Mouse (Mus musculus) myocyte (in vitro differentiated cells): Measurements from ENCODE around the gene Mlc1. TPM values are rescaled to one million over a fixed set of nuclear protein-coding genes. Genes with fewer than 3 reads are reported as not detected.

Experiments used
- H3K27me3 ChIP-seq: one replicate; pipeline ENCODE4 v1.6.1; 2011; ENCODE audit not compliant: control insufficient read depth, insufficient read depth, insufficient read length
- H3K36me3 ChIP-seq: one replicate; pipeline ENCODE4 v1.6.1; 2011; ENCODE audit not compliant: control insufficient read depth, insufficient read depth
- H3K4me2 ChIP-seq: one replicate; pipeline ENCODE4 v1.6.1; 2011; ENCODE audit warnings: low read depth, control low read depth
- H3K4me3 ChIP-seq: one replicate; pipeline ENCODE4 v1.5.1; 2011; ENCODE audit warnings: mild to moderate bottlenecking, control low read depth, moderate library complexity
- H3K79me2 ChIP-seq: one replicate; pipeline ENCODE4 v1.6.1; 2011; ENCODE audit not compliant: control insufficient read depth, insufficient read depth
- H3ac ChIP-seq: one replicate; pipeline ENCODE4 v1.6.1; 2011; ENCODE audit not compliant: control insufficient read depth, insufficient read length
- CEBPB ChIP-seq: IDR thresholded peaks from 2 replicates; pipeline ENCODE4 v1.6.1; 2011; ENCODE audit warnings: mild to moderate bottlenecking, moderate library complexity; ENCODE audit not compliant: poor library complexity, insufficient read depth, severe bottlenecking
- E2F4 ChIP-seq: IDR thresholded peaks from one replicate; pipeline ENCODE4 v1.6.1; 2011; ENCODE audit warnings: mild to moderate bottlenecking, control low read depth, moderate library complexity; ENCODE audit not compliant: insufficient read depth
- MAX ChIP-seq: IDR thresholded peaks from one replicate; pipeline ENCODE4 v1.6.1; 2011; ENCODE audit warnings: low read depth, mild to moderate bottlenecking, control low read depth
- MYOD1 ChIP-seq, 3 experiments: IDR thresholded peaks; one replicate each; pipeline ENCODE4 v1.6.1; 2011; ENCODE audit warnings: control low read depth in 2 of 3, low read depth in 2 of 3, mild to moderate bottlenecking in 2 of 3, moderate library complexity in 1 of 3; ENCODE audit not compliant: insufficient read length in 2 of 3, control insufficient read depth in 1 of 3
- MYOG ChIP-seq, 3 experiments: IDR thresholded peaks; one replicate each; pipeline ENCODE4 v1.6.1; 2011; ENCODE audit warnings: control low read depth in 2 of 3, low read depth in 2 of 3, mild to moderate bottlenecking in 2 of 3; ENCODE audit not compliant: insufficient read length in 2 of 3, control insufficient read depth in 1 of 3, insufficient read depth in 1 of 3
- POLR2A ChIP-seq: IDR thresholded peaks from one replicate; pipeline ENCODE4 v1.6.1; 2011; ENCODE audit warnings: low read depth, mild to moderate bottlenecking, control low read depth, moderate library complexity; ENCODE audit not compliant: insufficient read length
- POLR2AphosphoS2 ChIP-seq: IDR thresholded peaks from one replicate; pipeline ENCODE4 v1.6.1; 2011; ENCODE audit warnings: low read depth, control low read depth; ENCODE audit not compliant: insufficient read length
- REST ChIP-seq: IDR thresholded peaks from one replicate; pipeline ENCODE4 v1.6.1; 2011; ENCODE audit warnings: mild to moderate bottlenecking, control low read depth, moderate library complexity; ENCODE audit not compliant: insufficient read depth, insufficient read length
- SRF ChIP-seq: IDR thresholded peaks from one replicate; pipeline ENCODE4 v1.6.1; 2011; ENCODE audit warnings: low read depth; ENCODE audit not compliant: control insufficient read depth, insufficient read length
- TCF12 ChIP-seq: IDR thresholded peaks from one replicate; pipeline ENCODE4 v1.6.1; 2011; ENCODE audit warnings: mild to moderate bottlenecking, control low read depth; ENCODE audit not compliant: poor library complexity, insufficient read depth, severe bottlenecking
- TCF3 ChIP-seq: IDR thresholded peaks from one replicate; pipeline ENCODE4 v1.6.1; 2011; ENCODE audit warnings: low read depth, control low read depth; ENCODE audit not compliant: insufficient read length
- USF1 ChIP-seq: IDR thresholded peaks from one replicate; pipeline ENCODE4 v1.6.1; 2011; ENCODE audit warnings: low read depth, mild to moderate bottlenecking, control low read depth, moderate library complexity
- polyA plus RNA-seq: library from polyadenylated mRNA; unstranded; fragments of >200 nt; fragmentation: generic; extraction: Trizol; gene quantifications from one replicate; pipeline ENCODE4 v1.2.1, GENCODE M21; 2012; ENCODE audit warnings: missing spikeins

Gene Mlc1
- polyA plus RNA-seq, 1 experiment = not detected

DNA sequence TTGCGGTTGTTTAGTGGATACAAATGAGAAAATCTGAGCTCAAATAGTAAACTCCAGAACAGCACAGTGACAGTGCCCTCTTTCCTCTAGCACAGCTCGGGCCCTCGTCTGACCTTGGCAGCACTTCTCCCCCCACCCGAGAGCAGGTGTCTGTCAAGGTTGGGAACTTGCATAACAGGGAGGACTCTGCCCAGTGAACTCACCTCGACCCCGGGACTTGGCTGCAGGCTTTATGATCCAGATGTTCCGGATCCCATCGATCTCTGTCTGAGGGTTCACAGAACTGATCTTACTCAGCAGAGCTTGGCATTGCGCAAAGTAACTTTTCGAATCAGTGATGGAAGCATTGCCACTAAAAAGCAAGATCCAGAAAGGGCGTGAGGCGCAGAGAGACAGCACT lies 59.5 kb downstream of the Mlc1 start:
- Histone ChIP-seq H3K36me3 (no peaks in the 10 kb centered on the region), H3ac (no peak overlapping the region), H3K4me3 (no peak overlapping the region), H3K79me2 (no peaks in the 10 kb centered on the region), H3K4me2 (no peak overlapping the region), H3K27me3 (peaks cover 46% of the 10 kb centered on the region)
- no peak for TF ChIP-seq TCF3
- TF ChIP-seq POLR2A = no peak
- TF ChIP-seq REST = no peak
- TF ChIP-seq E2F4 = no peak
- no peak for TF ChIP-seq MAX
- no peak for TF ChIP-seq CEBPB
- no peak for TF ChIP-seq TCF12
- no peak for TF ChIP-seq MYOD1 (IDR thresholded peaks at IDR 0.05; ENCODE audit: control insufficient read depth in 1 of 3, insufficient read length in 2 of 3, low read depth in 2 of 3)
- TF ChIP-seq USF1 = no peak
- no peak for TF ChIP-seq SRF
- no peak for TF ChIP-seq POLR2AphosphoS2
- TF ChIP-seq MYOG (IDR thresholded peaks at IDR 0.05; ENCODE audit: control insufficient read depth in 1 of 3, insufficient read depth in 1 of 3, insufficient read length in 2 of 3, low read depth in 2 of 3) = no peak

DNA sequence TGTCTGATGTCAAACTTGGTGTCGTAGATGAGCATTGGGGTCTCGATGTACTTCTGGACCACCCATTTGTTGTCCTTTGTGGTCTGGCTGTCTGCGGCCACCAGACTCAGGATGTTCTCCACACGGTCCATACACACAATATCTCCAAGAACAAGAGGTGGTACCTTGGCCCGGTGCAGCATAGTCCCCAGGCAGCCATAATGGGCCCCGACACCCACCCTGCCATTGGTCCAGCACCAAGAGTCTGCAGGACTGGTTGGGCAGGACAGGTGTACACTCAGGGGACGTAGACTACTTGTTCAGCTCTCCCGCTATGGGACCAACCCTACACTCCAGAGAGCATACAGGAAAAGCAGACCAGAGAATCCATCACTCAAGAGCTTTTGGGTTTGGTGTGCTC lies 61.7 kb downstream of the Mlc1 start:
- Histone ChIP-seq H3K36me3 (no peaks in the 10 kb centered on the region), H3K79me2 (no peaks in the 10 kb centered on the region), H3K27me3 (peaks cover 53% of the 10 kb centered on the region), H3K4me3 (no peak overlapping the region), H3ac (no peak overlapping the region), H3K4me2 (no peak overlapping the region)
- TF ChIP-seq CEBPB = no peak
- no peak for TF ChIP-seq MAX
- TF ChIP-seq TCF3 = no peak
- TF ChIP-seq POLR2AphosphoS2 = no peak
- TF ChIP-seq SRF = no peak
- no peak for TF ChIP-seq POLR2A
- TF ChIP-seq MYOD1 (IDR thresholded peaks at IDR 0.05; ENCODE audit: control insufficient read depth in 1 of 3, insufficient read length in 2 of 3, low read depth in 2 of 3) = no peak
- TF ChIP-seq E2F4 = no peak

DNA sequence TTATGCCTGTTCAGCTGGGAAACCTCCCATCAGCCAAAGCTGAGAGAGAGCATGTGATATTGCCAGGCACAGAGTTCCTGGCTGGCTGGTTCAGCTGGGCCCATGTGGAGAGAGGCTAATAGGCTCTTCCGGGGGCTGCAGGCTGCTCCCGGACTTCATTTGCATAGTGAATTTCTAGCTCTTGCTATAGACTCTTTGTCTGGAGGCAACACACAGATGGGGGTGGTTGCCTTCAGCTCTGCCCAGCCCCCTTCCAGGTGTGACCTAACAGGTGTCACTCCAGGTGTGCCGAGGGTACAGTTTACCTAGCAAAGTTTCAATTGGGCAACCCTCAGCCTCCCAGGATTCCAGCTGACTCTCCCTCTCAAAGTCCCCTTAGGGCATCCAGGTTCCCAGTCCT lies 62.4 kb downstream of the Mlc1 start:
- Histone ChIP-seq H3K4me2 (no peak overlapping the region), H3K36me3 (no peaks in the 10 kb centered on the region), H3K79me2 (no peaks in the 10 kb centered on the region), H3K27me3 (peaks cover 48% of the 10 kb centered on the region), H3K4me3 (no peak overlapping the region), H3ac (no peak overlapping the region)
- TF ChIP-seq MYOD1 (IDR thresholded peaks at IDR 0.05; ENCODE audit: control insufficient read depth in 1 of 3, insufficient read length in 2 of 3, low read depth in 2 of 3) (no peak), MAX (no peak), E2F4 (no peak), USF1 (no peak), TCF12 (no peak), SRF (no peak), MYOG (IDR thresholded peaks at IDR 0.05; ENCODE audit: control insufficient read depth in 1 of 3, insufficient read depth in 1 of 3, insufficient read length in 2 of 3, low read depth in 2 of 3) (no peak), POLR2AphosphoS2 (no peak), CEBPB (no peak), TCF3 (no peak)

DNA sequence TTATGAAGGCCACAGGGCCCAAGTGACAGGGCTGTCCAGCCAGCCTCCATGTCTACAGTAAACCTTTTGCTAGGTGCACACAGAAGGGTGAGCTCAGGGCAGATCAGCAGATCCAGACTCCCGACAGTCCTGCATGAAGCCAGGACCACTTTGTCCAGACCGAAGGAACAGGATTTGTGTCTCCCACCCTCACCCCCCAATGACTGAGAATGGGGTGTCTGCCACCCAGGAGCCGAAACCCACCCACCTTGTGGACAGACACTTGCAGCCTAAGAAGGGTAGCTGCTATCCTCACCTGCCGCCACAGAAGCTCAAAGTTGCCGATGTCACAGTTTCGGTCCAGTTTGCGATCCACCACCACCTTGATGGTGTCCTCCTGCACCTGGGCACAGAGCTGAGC lies 63.8 kb downstream of the Mlc1 start:
- peaks cover 53% of the 10 kb centered on the region for H3K27me3 ChIP-seq
- H3ac ChIP-seq = no peak overlapping the region
- no peaks in the 10 kb centered on the region for H3K79me2 ChIP-seq
- TF ChIP-seq TCF12 = no peak
- TF ChIP-seq TCF3 = no peak
- no peak for TF ChIP-seq REST
- TF ChIP-seq CEBPB = no peak
- TF ChIP-seq E2F4 = no peak
- no peak for TF ChIP-seq POLR2AphosphoS2
- TF ChIP-seq USF1 = no peak
- no peak for TF ChIP-seq MYOD1 (IDR thresholded peaks at IDR 0.05; ENCODE audit: control insufficient read depth in 1 of 3, insufficient read length in 2 of 3, low read depth in 2 of 3)
- no peak for TF ChIP-seq SRF
- no peak for TF ChIP-seq MAX
- TF ChIP-seq MYOG (IDR thresholded peaks at IDR 0.05; ENCODE audit: control insufficient read depth in 1 of 3, insufficient read depth in 1 of 3, insufficient read length in 2 of 3, low read depth in 2 of 3) = no peak
- TF ChIP-seq POLR2A = no peak
- H3K4me3 ChIP-seq = no peak overlapping the region
- no peaks in the 10 kb centered on the region for H3K36me3 ChIP-seq
- H3K4me2 ChIP-seq = no peak overlapping the region

DNA sequence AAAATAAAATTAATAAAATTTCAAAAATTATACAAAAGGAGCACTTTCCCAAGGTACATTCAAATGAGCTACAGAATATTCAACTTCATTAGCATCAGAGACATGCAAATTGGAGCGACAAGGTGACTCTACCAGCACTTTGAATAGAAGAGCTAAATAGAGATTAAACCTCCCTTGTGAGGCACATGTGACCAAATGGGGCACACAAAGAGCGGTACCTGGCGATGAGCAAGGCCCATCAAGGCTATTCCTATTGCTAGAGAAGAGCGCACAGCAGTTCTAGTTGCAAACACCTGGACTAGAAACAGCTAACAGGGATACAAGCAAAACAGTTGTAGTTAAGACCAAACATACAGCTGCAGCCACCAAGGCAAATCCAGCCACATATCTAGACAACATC lies 72.5 kb downstream of the Mlc1 start:
- no peaks in the 10 kb centered on the region for H3K79me2 ChIP-seq

More for the DNA sequence above, 72.5 kb downstream of the Mlc1 start:
- peaks cover 38% of the 10 kb centered on the region for H3K27me3 ChIP-seq
- no peak overlapping the region for H3K4me2 ChIP-seq
- no peaks in the 10 kb centered on the region for H3K36me3 ChIP-seq
- no peak overlapping the region for H3ac ChIP-seq
- no peak overlapping the region for H3K4me3 ChIP-seq
- TF ChIP-seq USF1 (no peak), E2F4 (no peak), POLR2A (no peak), SRF (no peak), CEBPB (no peak), MAX (no peak), REST (no peak), TCF12 (no peak)

Other genes starting within 250 kb of the Mlc1 start
- 26.4 TPM for gene Brd1, start 244.8 kb downstream of the Mlc1 start, polyA plus RNA-seq
- gene Zbed4, start 227.3 kb downstream of the Mlc1 start, polyA plus RNA-seq = 9.5 TPM
- gene Alg12, start 159.7 kb downstream of the Mlc1 start, polyA plus RNA-seq = 15.0 TPM
- 49.3 TPM for gene Creld2, start 159.4 kb downstream of the Mlc1 start, polyA plus RNA-seq
- 26.9 TPM for gene Pim3, start 116.8 kb downstream of the Mlc1 start, polyA plus RNA-seq
- not detected for gene Ttll8, start 24.6 kb downstream of the Mlc1 start, polyA plus RNA-seq
- gene Mov10l1, start 3.9 kb upstream of the Mlc1 start, polyA plus RNA-seq = not detected
- gene Panx2, start 80.7 kb upstream of the Mlc1 start, polyA plus RNA-seq = not detected
- 68.2 TPM for gene Trabd, start 96.1 kb upstream of the Mlc1 start, polyA plus RNA-seq
- gene Selenoo, start 110.1 kb upstream of the Mlc1 start, polyA plus RNA-seq = 23.8 TPM
- gene Tubgcp6, start 144.1 kb upstream of the Mlc1 start, polyA plus RNA-seq = 15.0 TPM
- 11.7 TPM for gene Hdac10, start 149.7 kb upstream of the Mlc1 start, polyA plus RNA-seq
- gene Mapk12, start 161.7 kb upstream of the Mlc1 start, polyA plus RNA-seq = 35.0 TPM
- 9.1 TPM for gene Mapk11, start 170.6 kb upstream of the Mlc1 start, polyA plus RNA-seq
- gene Plxnb2, start 201.8 kb upstream of the Mlc1 start, polyA plus RNA-seq = 278 TPM
- gene Dennd6b, start 217.5 kb upstream of the Mlc1 start, polyA plus RNA-seq = 6.6 TPM
- 43.6 TPM for gene Ppp6r2, start 232.5 kb upstream of the Mlc1 start, polyA plus RNA-seq